Mouse (Mus musculus): ENCODE measurements around the gene Adamtsl4. TPM values are rescaled to one million over a fixed set of nuclear protein-coding genes. Genes with fewer than 3 reads are reported as not detected.

The Adamtsl4 gene
- polyA plus RNA-seq, 1 experiment from 2014 or later, result 0.80 TPM

DNA sequence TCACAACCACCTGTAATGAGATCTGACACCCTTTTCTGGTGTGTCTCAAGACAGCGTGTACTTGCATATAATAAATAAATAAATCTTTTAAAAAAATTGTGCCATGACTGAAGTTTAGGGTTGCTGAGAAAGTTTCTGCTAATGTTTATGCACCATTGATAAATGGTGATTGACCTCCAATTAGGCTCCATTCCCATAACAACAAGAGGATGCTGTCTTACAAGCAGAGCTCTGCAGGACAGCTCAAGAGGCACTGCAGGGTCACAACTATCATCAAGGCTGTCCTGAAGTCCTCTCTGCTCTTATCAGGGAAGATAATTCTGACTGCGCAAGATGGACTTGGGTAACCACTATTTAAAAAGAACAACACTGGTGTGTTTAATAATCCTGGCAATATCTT lies 30.4 kb upstream of the Adamtsl4 start:
- no peak overlapping the region for H3K4me2 ChIP-seq
- no peaks in the 10 kb centered on the region for H3K36me3 ChIP-seq (ENCODE audit: poor library complexity, severe bottlenecking)
- no peak overlapping the region for H3K9ac ChIP-seq
- no peak overlapping the region for H3K27ac ChIP-seq
- H3K4me1 ChIP-seq, result no peaks in the 10 kb centered on the region
- H3K4me3 ChIP-seq, result no peak overlapping the region
- no peaks in the 10 kb centered on the region for H3K27me3 ChIP-seq
- H3K9me3 ChIP-seq (replicated peaks), result no peaks in the 10 kb centered on the region
- WGBS, result 93% methylated on average over 2 of the region's 2 CpGs
- ATAC-seq, result no peak

GRCm38 (mm10) chr3:95716075-95716474 lies 28.4 kb upstream of the Adamtsl4 start:
- Histone ChIP-seq H3K36me3 (ENCODE audit: poor library complexity, severe bottlenecking) (no peaks in the 10 kb centered on the region), H3K4me1 (no peaks in the 10 kb centered on the region), H3K4me3 (no peak overlapping the region), H3K27ac (no peak overlapping the region), H3K4me2 (no peak overlapping the region), H3K9me3 (replicated peaks) (no peaks in the 10 kb centered on the region), H3K9ac (no peak overlapping the region), H3K27me3 (no peaks in the 10 kb centered on the region)
- no peak for ATAC-seq
- WGBS, result 81% methylated on average over 1 of the region's 1 CpGs

- H3K36me3 ChIP-seq (ENCODE audit: poor library complexity, severe bottlenecking), result no peaks in the 10 kb centered on the region
- no peaks in the 10 kb centered on the region for H3K9me3 ChIP-seq (replicated peaks)
- H3K9ac ChIP-seq, result no peak overlapping the region
- no peaks in the 10 kb centered on the region for H3K4me1 ChIP-seq
- H3K4me2 ChIP-seq, result no peak overlapping the region
- ATAC-seq, result no peak
- no peaks in the 10 kb centered on the region for H3K27me3 ChIP-seq
- H3K4me3 ChIP-seq, result no peak overlapping the region
- H3K27ac ChIP-seq, result no peak overlapping the region
Measured at GRCm38 (mm10) chr3:95709967-95710366, 22.2 kb upstream of the Adamtsl4 start.

GRCm38 (mm10) chr3:95709044-95709443 lies 21.3 kb upstream of the Adamtsl4 start:
- H3K27ac ChIP-seq, result no peak overlapping the region
- H3K9ac ChIP-seq, result no peak overlapping the region
- no peak overlapping the region for H3K4me2 ChIP-seq
- H3K36me3 ChIP-seq (ENCODE audit: poor library complexity, severe bottlenecking), result no peaks in the 10 kb centered on the region
- H3K9me3 ChIP-seq (replicated peaks), result no peaks in the 10 kb centered on the region
- no peak overlapping the region for H3K4me3 ChIP-seq
- no peaks in the 10 kb centered on the region for H3K27me3 ChIP-seq
- WGBS, result 92% methylated on average over 4 of the region's 4 CpGs
- no peak for ATAC-seq
- H3K4me1 ChIP-seq, result no peaks in the 10 kb centered on the region

DNA sequence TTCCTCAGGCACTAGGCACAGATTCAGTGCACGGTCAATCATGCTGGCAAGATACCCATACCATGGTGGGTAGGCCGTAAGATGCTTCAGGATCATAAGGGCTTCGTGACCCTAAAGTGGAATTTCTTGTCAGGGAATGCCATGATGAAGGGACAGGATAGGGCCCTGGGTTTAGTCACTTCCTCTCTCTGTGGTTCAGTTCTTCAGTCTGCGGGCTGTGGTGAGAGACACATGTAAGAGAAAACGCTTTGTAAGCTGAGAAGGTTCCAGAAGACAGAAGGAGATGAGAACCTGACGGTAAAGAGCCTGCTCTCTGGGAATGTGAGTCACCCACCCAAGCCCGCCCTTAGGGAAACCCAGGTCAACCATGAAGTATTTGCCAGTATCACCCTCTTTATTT lies 19.8 kb upstream of the Adamtsl4 start:
- Histone ChIP-seq H3K9ac (no peak overlapping the region; the same call in 1 of the 2 replicates), H3K4me2 (no peak overlapping the region), H3K36me3 (ENCODE audit: poor library complexity, severe bottlenecking) (no peaks in the 10 kb centered on the region), H3K27me3 (no peaks in the 10 kb centered on the region), H3K4me3 (no peak overlapping the region), H3K4me1 (no peaks in the 10 kb centered on the region), H3K9me3 (replicated peaks) (no peaks in the 10 kb centered on the region), H3K27ac (no peak overlapping the region)
- WGBS, result 94% methylated on average over 7 of the region's 7 CpGs
- no peak for ATAC-seq

GRCm38 (mm10) chr3:95706273-95706672 lies 18.6 kb upstream of the Adamtsl4 start:
- ATAC-seq, result no peak
- H3K4me2 ChIP-seq, result no peak overlapping the region
- no peak overlapping the region for H3K9ac ChIP-seq
- peaks cover 11% of the 10 kb centered on the region for H3K4me1 ChIP-seq
- no peaks in the 10 kb centered on the region for H3K36me3 ChIP-seq (ENCODE audit: poor library complexity, severe bottlenecking)
- H3K27me3 ChIP-seq, result no peaks in the 10 kb centered on the region
- whole genome bisulfite sequencing, result 90% methylated on average over 4 of the region's 4 CpGs
- no peak overlapping the region for H3K4me3 ChIP-seq
- H3K27ac ChIP-seq, result no peak overlapping the region
- no peaks in the 10 kb centered on the region for H3K9me3 ChIP-seq (replicated peaks)

GRCm38 (mm10) chr3:95704612-95705011 lies 16.9 kb upstream of the Adamtsl4 start:
- 91% methylated on average over 4 of the region's 4 CpGs for WGBS
- Histone ChIP-seq H3K9ac (no peak overlapping the region), H3K4me3 (no peak overlapping the region), H3K4me2 (no peak overlapping the region), H3K4me1 (peaks cover 11% of the 10 kb centered on the region), H3K27ac (no peak overlapping the region), H3K27me3 (no peaks in the 10 kb centered on the region), H3K9me3 (replicated peaks) (no peaks in the 10 kb centered on the region), H3K36me3 (ENCODE audit: poor library complexity, severe bottlenecking) (no peaks in the 10 kb centered on the region)
- no peak for ATAC-seq

DNA sequence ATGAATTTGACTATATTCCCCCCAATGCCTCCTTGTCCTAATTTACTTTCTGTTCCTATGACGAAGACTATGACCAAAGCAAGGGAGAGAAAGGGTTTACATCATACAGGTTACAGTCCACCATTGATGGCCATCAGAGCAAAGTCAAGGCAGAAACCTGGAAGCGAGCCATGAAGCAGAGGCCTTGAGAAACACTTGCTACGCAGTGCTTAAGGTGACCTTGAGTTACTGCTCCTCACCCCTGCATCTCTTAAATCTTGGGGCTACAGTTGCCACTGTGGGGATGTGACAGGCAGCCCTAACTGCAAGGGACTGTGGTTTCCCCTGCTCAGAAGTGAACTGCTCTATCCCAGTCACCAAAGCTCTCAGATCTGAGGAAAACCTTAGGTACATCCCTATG lies 15.6 kb upstream of the Adamtsl4 start:
- whole genome bisulfite sequencing, result 91% methylated on average over 3 of the region's 3 CpGs
- no peak for ATAC-seq
- H3K27ac ChIP-seq, result no peak overlapping the region

DNA sequence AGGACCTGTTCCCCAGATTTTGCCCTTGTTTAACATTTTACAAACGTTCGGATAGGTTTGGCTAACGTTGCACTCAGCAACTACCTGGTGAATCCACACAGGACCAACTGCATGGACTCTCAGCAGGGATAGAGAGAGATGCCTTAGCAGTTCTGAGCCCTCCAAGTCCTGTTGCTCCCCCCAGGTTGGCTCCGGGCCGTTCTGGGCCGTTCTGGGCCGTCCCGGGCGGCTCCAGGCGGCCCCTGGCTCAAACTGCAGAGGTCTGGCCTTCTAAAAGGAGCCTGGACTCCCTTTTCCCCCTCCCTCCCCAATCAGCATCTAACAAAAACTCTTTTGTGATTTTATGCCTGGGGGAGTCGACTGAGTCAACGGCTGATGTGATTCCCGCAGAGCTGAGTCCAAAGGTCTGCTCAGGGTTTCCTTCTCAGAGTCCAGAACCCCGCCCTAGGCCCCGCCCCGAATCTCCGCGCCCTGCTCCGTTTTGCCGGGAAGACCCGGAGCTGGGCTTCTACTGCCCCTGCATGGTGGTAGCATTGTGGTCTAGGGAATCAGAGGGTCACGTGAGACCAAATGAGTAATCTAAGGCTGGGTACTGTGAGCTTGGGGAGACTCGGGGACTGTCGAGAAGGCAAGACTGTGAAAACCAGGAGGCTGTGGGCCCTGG lies 14.3 kb upstream of the Adamtsl4 start:
- Histone ChIP-seq H3K9ac (peak overlapping the region; percentile 57; the same call in 1 of the 2 replicates), H3K27me3 (no peaks in the 10 kb centered on the region), H3K9me3 (replicated peaks) (no peaks in the 10 kb centered on the region), H3K4me1 (peaks cover 11% of the 10 kb centered on the region), H3K4me3 (peak overlapping the region; percentile 28), H3K4me2 (peak overlapping the region; percentile 60), H3K27ac (peak overlapping the region; percentile 37; the same call in 1 of the 2 replicates), H3K36me3 (ENCODE audit: poor library complexity, severe bottlenecking) (no peaks in the 10 kb centered on the region)
- WGBS, result 4% methylated on average over 24 of the region's 24 CpGs
- ATAC-seq, result peak; percentile 83

More for the DNA sequence above, 15.6 kb upstream of the Adamtsl4 start:
- Histone ChIP-seq H3K36me3 (ENCODE audit: poor library complexity, severe bottlenecking) (no peaks in the 10 kb centered on the region), H3K9me3 (replicated peaks) (no peaks in the 10 kb centered on the region), H3K9ac (no peak overlapping the region), H3K27me3 (no peaks in the 10 kb centered on the region), H3K4me1 (peaks cover 11% of the 10 kb centered on the region), H3K4me2 (no peak overlapping the region), H3K4me3 (no peak overlapping the region)

DNA sequence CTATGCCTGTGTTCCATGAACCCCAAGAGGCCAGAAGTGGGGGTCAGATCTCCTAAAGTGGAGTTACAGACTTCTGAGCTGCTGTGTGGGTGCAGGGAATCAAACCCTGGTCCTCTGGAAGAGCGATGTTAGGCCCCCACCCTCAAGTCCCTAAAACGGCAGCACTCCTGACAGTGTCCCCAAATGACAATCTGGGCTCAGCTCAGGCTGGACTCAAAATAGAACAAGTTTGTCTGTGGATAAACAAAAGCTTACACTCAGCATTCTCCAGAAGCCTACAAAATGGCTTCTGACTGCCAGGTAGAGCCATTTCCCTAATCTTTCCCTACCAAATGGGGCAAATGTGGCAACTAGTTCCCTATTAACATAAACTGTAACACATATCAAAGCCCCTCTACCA lies 13.4 kb upstream of the Adamtsl4 start:
- Histone ChIP-seq H3K9ac (no peak overlapping the region), H3K4me1 (peaks cover 11% of the 10 kb centered on the region), H3K4me3 (no peak overlapping the region), H3K36me3 (ENCODE audit: poor library complexity, severe bottlenecking) (no peaks in the 10 kb centered on the region), H3K9me3 (replicated peaks) (no peaks in the 10 kb centered on the region), H3K4me2 (no peak overlapping the region), H3K27me3 (no peaks in the 10 kb centered on the region), H3K27ac (no peak overlapping the region)
- ATAC-seq, result no peak
- WGBS, result 76% methylated on average over 2 of the region's 2 CpGs

- no peaks in the 10 kb centered on the region for H3K9me3 ChIP-seq (replicated peaks)
- ATAC-seq, result no peak
- 73% methylated on average over 6 of the region's 6 CpGs for WGBS
Measured at GRCm38 (mm10) chr3:95700233-95700681, 12.5 kb upstream of the Adamtsl4 start.

GRCm38 (mm10) chr3:95698286-95698685 lies 10.6 kb upstream of the Adamtsl4 start:
- no peaks in the 10 kb centered on the region for H3K9me3 ChIP-seq (replicated peaks)
- H3K9ac ChIP-seq, result no peak overlapping the region
- H3K27ac ChIP-seq, result no peak overlapping the region
- no peak for ATAC-seq
- no peak overlapping the region for H3K4me3 ChIP-seq
- no peak overlapping the region for H3K4me2 ChIP-seq
- peaks cover 11% of the 10 kb centered on the region for H3K4me1 ChIP-seq
- WGBS, result 89% methylated on average over 4 of the region's 4 CpGs
- H3K36me3 ChIP-seq (ENCODE audit: poor library complexity, severe bottlenecking), result no peaks in the 10 kb centered on the region
- H3K27me3 ChIP-seq, result no peaks in the 10 kb centered on the region

More at GRCm38 (mm10) chr3:95700233-95700681, 12.5 kb upstream of the Adamtsl4 start:
- no peak overlapping the region for H3K27ac ChIP-seq
- H3K36me3 ChIP-seq (ENCODE audit: poor library complexity, severe bottlenecking), result no peaks in the 10 kb centered on the region
- no peak overlapping the region for H3K4me3 ChIP-seq
- H3K9ac ChIP-seq, result no peak overlapping the region
- H3K27me3 ChIP-seq, result no peaks in the 10 kb centered on the region
- no peak overlapping the region for H3K4me2 ChIP-seq
- H3K4me1 ChIP-seq, result peaks cover 11% of the 10 kb centered on the region

DNA sequence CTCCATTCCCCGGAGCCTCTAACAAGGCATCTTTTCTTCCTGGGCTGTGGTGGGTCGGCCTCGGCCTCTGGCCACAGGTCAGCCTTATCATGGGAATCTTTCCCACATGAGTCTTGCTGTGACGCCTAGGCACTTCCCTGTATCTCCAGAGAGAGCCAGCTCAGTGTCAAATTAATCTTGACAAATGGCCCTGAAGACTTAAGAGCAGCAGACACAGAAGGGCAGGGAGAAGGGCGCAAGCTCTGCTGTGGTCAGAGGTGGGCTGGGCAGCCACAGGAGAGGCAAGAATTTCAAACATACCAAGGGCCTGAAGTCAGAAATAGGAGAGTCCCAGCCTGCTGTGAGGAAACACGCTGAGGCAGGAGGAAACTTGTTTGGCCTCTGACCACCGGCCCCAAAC lies 8.6 kb upstream of the Adamtsl4 start:
- Histone ChIP-seq H3K27ac (no peak overlapping the region), H3K27me3 (no peaks in the 10 kb centered on the region), H3K9ac (no peak overlapping the region), H3K4me3 (no peak overlapping the region), H3K4me1 (no peaks in the 10 kb centered on the region), H3K36me3 (ENCODE audit: poor library complexity, severe bottlenecking) (no peaks in the 10 kb centered on the region), H3K9me3 (replicated peaks) (no peaks in the 10 kb centered on the region), H3K4me2 (no peak overlapping the region)
- WGBS, result 67% methylated on average over 7 of the region's 7 CpGs
- no peak for ATAC-seq
